Mouse (Mus musculus): ENCODE measurements around the gene Acbd5. TPM values are rescaled to one million over a fixed set of nuclear protein-coding genes. Genes with fewer than 3 reads are reported as not detected.

Acbd5 gene
- polyA plus RNA-seq, 1 experiment: 17.1 TPM

DNA sequence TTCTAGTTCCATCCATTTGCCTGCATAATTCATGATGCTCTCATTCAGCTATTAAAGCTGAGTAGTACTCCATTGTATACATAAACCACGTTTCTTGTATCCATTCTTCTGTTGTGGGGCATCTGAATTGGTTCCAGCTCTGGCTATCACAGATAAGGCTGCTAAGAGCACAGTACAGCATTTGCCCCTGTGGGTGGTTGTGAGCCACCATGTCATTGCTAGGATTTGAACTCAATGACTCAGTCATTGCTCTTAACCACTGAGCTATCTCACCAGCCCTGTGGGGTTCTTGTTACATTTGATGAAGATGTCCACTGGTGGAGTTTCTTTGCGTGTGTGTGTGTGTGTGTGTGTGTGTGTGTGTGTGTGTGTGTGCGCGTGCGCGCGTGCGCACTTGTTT is 16.6 kb downstream of the Acbd5 start:
- no peaks in the 10 kb centered on the region for H3K4me1 ChIP-seq (ENCODE audit: control insufficient read depth, insufficient read depth, low read length)
- 92% methylated on average over 8 of the region's 8 CpGs for WGBS
- TF ChIP-seq POLR2A (IDR thresholded peaks at IDR 0.05; ENCODE audit: borderline replicate concordance, extremely low read depth, low read depth, low read length) (no peak), CTCF (IDR thresholded peaks at IDR 0.05; ENCODE audit: insufficient read depth, low read length) (no peak)
- H3K4me3 ChIP-seq (replicated peaks; ENCODE audit: extremely low read depth, low read depth, low read length): no peak overlapping the region
- DNase-seq: no peak

DNA sequence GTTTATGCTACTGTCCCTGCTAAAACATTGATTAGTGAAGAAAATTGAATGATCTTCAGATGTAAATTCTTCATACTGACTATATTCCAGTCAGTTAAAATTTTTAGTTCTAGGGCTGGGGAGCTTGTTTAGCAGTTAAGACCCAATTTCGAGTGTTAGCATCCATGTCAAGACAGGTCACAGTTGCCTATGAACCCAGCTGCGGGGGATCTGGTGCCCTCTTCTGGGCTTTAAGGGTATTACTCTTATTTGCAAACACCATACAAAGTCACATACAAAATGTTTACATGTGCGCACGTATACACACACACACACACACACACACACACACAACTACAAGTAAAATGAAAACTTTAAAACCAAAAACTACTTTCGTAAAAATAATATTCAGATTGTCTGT is 24.2 kb downstream of the Acbd5 start:
- Histone ChIP-seq H3K4me1 (ENCODE audit: control insufficient read depth, insufficient read depth, low read length) (no peaks in the 10 kb centered on the region; the same call in 1 of the 2 replicates), H3K4me3 (replicated peaks; ENCODE audit: extremely low read depth, low read depth, low read length) (no peak overlapping the region)
- no peak for DNase-seq
- 51% methylated on average over 5 of the region's 5 CpGs for WGBS
- peak; percentile 68 for TF ChIP-seq CTCF (IDR thresholded peaks at IDR 0.05; ENCODE audit: insufficient read depth, low read length)
- no peak for TF ChIP-seq POLR2A (IDR thresholded peaks at IDR 0.05; ENCODE audit: borderline replicate concordance, extremely low read depth, low read depth, low read length)

DNA sequence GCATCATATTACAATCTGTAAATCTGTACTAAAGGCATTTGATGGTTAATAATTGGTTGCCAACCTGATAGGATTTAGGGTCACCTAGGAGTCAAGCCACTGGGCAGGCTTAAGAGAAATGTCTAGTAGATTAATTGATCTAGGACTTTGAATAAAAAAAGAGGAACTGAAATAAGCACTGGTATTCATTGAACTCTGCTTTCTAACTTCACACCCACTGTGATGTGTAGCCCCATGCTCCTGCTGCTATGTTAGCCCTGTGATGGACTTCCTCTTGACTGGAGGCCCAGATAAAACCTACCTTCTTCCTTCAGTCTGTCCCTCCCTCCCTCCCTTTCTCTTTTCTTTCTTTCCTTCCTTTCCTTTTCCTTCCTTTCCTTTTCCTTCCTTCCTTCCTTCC is 29.1 kb downstream of the Acbd5 start:
- Histone ChIP-seq H3K4me1 (ENCODE audit: control insufficient read depth, insufficient read depth, low read length) (no peaks in the 10 kb centered on the region; the same call in 1 of the 2 replicates), H3K4me3 (replicated peaks; ENCODE audit: extremely low read depth, low read depth, low read length) (no peak overlapping the region)
- no peak for DNase-seq
- TF ChIP-seq CTCF (IDR thresholded peaks at IDR 0.05; ENCODE audit: insufficient read depth, low read length) (no peak), POLR2A (IDR thresholded peaks at IDR 0.05; ENCODE audit: borderline replicate concordance, extremely low read depth, low read depth, low read length) (no peak)

- no peaks in the 10 kb centered on the region for H3K4me1 ChIP-seq (ENCODE audit: control insufficient read depth, insufficient read depth, low read length)
- TF ChIP-seq POLR2A (IDR thresholded peaks at IDR 0.05; ENCODE audit: borderline replicate concordance, extremely low read depth, low read depth, low read length) (no peak), CTCF (IDR thresholded peaks at IDR 0.05; ENCODE audit: insufficient read depth, low read length) (no peak)
- DNase-seq: no peak
- H3K4me3 ChIP-seq (replicated peaks; ENCODE audit: extremely low read depth, low read depth, low read length): no peak overlapping the region
These were observed 34.3 kb downstream of the Acbd5 start for GRCm38 (mm10) chr2:23102266-23102665.

- Histone ChIP-seq H3K4me3 (replicated peaks; ENCODE audit: extremely low read depth, low read depth, low read length) (no peak overlapping the region), H3K4me1 (ENCODE audit: control insufficient read depth, insufficient read depth, low read length) (no peaks in the 10 kb centered on the region)
- TF ChIP-seq CTCF (IDR thresholded peaks at IDR 0.05; ENCODE audit: insufficient read depth, low read length): no peak
- TF ChIP-seq POLR2A (IDR thresholded peaks at IDR 0.05; ENCODE audit: borderline replicate concordance, extremely low read depth, low read depth, low read length): no peak
- DNase-seq: no peak
These were observed 51.6 kb downstream of the Acbd5 start for GRCm38 (mm10) chr2:23119573-23119972.

GRCm38 (mm10) chr2:23155199-23155621 is 87.2 kb downstream of the Acbd5 start:
- 1% methylated on average over 5 of the region's 5 CpGs for WGBS
- DNase-seq: no peak
- H3K4me1 ChIP-seq (ENCODE audit: control insufficient read depth, insufficient read depth, low read length): 0 out of 2 replicates have a peak, but pooled peaks cover 3% of the 10 kb centered on the region
- TF ChIP-seq CTCF (IDR thresholded peaks at IDR 0.05; ENCODE audit: insufficient read depth, low read length) (no peak), POLR2A (IDR thresholded peaks at IDR 0.05; ENCODE audit: borderline replicate concordance, extremely low read depth, low read depth, low read length) (no peak)
- peak overlapping the region; percentile 62 for H3K4me3 ChIP-seq (replicated peaks; ENCODE audit: extremely low read depth, low read depth, low read length)

GRCm38 (mm10) chr2:23155777-23156607 is 88.0 kb downstream of the Acbd5 start, which contains the start of the genes Mastl and Yme1l1:
Mastl (minus strand) TSS chr2:23156024.
Yme1l1 (plus strand) TSS chr2:23156369.
- WGBS: under 1% methylated on average over 61 of the region's 61 CpGs
- Histone ChIP-seq H3K4me3 (replicated peaks; ENCODE audit: extremely low read depth, low read depth, low read length) (peak within 1 kb of the TSS; percentile 89), H3K4me1 (ENCODE audit: control insufficient read depth, insufficient read depth, low read length) (0 out of 2 replicates have a peak, but pooled peaks cover 3% of the 10 kb centered on the region)
- peak; percentile 91 for DNase-seq
- no peak for TF ChIP-seq CTCF (IDR thresholded peaks at IDR 0.05; ENCODE audit: insufficient read depth, low read length)
- TF ChIP-seq POLR2A (IDR thresholded peaks at IDR 0.05; ENCODE audit: borderline replicate concordance, extremely low read depth, low read depth, low read length): peak; percentile 76; the same call in 1 of the 2 replicates

DNA sequence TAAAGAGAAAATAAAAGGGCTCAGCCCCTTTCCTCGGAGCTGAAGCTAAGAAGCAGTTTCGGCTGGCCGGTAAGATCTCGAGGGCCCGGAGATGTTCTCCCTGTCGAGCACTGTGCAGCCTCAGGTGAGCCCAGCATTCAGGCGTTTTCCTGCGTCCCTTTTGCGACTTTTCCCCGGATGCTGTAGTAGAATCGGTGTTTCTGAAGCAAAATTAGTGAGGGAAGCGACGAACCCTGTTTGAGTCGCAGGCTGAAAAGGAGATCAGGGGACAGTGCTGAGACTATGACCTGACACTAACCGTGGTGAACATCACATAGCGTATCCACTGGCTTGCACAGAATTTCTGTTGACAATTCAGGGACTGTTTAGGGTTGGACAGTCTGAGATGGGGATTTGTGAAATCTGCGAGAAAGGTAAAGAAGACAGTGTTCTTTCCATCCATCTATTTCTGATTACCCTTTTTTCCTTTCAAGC is 88.7 kb downstream of the Acbd5 start:
- 0 out of 2 replicates have a peak, but pooled peaks cover 3% of the 10 kb centered on the region for H3K4me1 ChIP-seq (ENCODE audit: control insufficient read depth, insufficient read depth, low read length)
- WGBS: under 1% methylated on average over 17 of the region's 17 CpGs
- peak overlapping the region; percentile 89 for H3K4me3 ChIP-seq (replicated peaks; ENCODE audit: extremely low read depth, low read depth, low read length)
- TF ChIP-seq POLR2A (IDR thresholded peaks at IDR 0.05; ENCODE audit: borderline replicate concordance, extremely low read depth, low read depth, low read length): no peak
- no peak for TF ChIP-seq CTCF (IDR thresholded peaks at IDR 0.05; ENCODE audit: insufficient read depth, low read length)
- no peak for DNase-seq

Other genes with a start within 250 kb of the Acbd5 start
- gene Pdss1, start 172.6 kb upstream of the Acbd5 start, polyA plus RNA-seq (2012; rRNA removed): 3.0 and 3.1 TPM in 2 replicates
- 118 and 137 TPM in 2 replicates for gene Abi1, start 27.9 kb upstream of the Acbd5 start, polyA plus RNA-seq (2012; rRNA removed)
- gene Mastl, start 87.9 kb downstream of the Acbd5 start, polyA plus RNA-seq (2012; rRNA removed): 0.08 and 0.17 TPM in 2 replicates
- gene Yme1l1, start 88.2 kb downstream of the Acbd5 start, polyA plus RNA-seq (2012; rRNA removed): 3.9 and 6.2 TPM in 2 replicates
- not detected in 2 replicates for gene 4931423N10Rik, start 139.3 kb downstream of the Acbd5 start, polyA plus RNA-seq (2012; rRNA removed)